Mouse (Mus musculus): ENCODE measurements around the gene Rsf1. TPM values are rescaled to one million over a fixed set of nuclear protein-coding genes. Genes with fewer than 3 reads are reported as not detected.

Rsf1 gene
- 11.3 and 11.6 TPM in 2 replicates for polyA plus RNA-seq (2015; fragmentation: Nextera tagmentation; extraction: Ambion mirVana)

DNA sequence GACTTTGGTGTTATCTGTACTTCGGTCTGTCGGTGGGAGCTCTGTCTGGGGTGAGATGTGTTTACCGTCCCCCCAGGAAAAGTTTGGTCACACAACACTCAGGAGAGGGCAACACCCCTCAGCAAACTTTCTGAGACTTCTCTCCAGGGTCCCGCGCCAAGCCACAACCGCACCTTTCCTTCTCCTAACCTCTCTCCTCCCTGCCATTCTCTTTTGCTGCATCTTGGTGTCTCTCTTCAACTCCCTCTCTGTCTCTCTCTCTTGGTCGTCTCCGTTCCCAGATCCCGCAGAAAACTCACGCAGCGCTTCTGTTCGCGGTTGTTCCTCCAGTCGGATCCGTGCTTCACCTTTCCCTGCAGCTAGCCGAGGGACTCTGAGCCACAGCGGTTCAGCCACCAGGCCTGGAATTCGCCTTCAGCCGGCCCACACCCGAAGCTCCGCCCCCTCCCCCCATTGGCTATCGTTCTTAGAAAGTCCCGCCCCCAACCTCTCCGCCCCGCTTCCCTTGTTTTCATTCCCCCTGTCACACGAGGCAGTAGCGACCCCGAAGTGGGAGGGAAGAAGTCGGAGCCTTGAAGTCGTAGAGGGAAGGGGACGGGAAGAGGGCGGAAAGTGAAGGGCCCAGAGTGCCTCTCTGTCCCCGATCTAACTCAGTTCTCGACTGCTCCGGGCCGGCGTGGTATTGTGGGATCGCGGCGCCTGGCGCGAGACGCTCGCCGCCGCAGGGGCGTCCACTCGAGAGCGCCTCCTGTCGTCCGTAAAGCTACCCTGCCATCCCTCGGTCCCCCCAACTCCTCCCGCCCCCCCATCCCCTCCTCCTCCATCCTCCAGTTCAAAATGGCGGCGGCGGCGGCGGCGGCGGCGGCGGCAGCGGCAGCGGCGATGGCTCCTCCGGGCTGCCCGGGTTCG lies at the start of gene Rsf1, which contains the start of gene Aamdc:
Gene Rsf1 (plus strand): TSS at position 823 of the 909 bp plus-strand sequence.
Gene Aamdc (minus strand): TSS at position 431 of the 909 bp plus-strand sequence.

DNA sequence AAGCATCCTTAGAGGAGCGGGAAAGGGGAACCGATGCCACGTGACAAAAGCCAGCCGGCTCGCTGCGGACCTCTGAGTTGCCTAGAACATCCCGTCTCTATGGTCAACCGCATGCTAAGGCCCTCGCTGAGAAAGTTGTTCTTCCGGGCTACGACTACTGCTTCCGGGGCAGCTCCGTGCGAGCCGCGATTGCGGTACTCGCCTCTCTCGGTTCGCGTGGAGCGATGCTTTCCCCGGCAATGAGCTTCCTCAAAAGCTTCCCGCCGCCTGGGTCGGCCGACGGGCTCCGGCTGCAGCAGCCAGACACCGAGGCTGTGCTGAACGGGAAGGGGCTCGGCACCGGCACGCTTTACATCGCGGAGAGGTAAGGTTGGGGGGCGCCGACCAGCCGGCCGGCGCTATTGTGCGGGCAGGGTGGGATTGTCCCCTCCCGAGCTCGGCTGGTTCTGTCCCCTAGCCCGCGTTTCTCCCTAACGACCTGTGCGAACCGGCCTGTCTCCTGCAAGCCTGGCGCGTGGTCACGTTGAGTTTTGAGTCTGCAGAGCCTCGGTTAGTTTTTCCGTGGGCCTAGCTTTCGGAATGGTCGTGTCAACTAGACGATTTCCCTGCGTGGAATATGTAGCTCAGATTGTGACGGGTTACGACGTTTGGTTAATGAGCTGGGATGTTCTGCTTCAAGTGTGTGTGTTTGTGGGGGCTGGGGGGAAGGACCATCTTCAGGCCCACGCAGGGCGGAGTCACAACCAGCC lies 117.0 kb downstream of the Rsf1 start, which contains the start of gene Clns1a:
Gene Clns1a (plus strand): TSS at position 129 of the 749 bp plus-strand sequence.

DNA sequence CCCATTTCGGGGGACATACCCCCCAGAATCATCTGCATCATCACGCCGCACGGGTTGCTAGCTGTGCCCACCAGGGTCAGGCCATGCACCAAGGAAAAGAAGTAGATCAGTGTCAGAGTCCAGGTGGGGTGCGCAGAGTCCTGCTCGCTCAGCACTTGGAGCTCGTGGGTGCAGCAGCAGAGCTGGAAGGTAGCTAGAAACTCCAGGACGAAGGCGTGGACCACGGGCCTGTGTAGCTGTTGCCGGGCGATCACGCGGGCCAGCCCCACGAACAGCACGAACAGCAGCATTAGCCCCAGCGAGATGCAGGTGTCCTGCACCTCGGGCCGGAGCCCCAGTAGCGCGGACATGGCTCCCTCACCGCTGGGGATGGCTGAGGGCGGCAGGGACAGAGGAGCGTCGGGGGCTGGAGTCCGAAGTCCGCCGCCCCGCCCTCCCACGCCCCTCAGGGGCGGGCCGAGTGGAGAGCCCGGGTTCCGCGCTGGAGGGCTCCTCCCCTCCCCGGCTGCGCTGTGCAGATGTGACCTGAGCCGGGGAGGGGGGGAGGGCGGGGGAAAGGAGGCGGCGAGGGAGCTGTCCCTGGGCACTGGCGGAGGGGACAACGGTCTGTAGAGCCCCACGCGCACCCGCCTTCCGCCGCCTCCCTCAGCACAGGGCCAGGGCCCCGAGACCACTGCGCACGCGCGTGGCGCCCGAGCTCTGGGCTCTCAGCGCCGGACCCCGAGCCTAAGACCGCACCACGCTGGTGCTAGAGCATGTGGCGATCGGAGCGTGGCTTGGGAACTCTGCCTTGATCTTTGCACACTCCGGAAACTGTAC lies 158.2 kb downstream of the Rsf1 start, which contains the start of gene Aqp11:
Gene Aqp11 (minus strand): TSS at position 652 of the 819 bp plus-strand sequence.

Other genes starting within 250 kb of the Rsf1 start
- gene Usp35, start 247.9 kb upstream of the Rsf1 start, polyA plus RNA-seq (2015; fragmentation: Nextera tagmentation; extraction: Ambion mirVana), result 0.59 and 0.73 TPM in 2 replicates
- 0.60 and 0.61 TPM in 2 replicates for gene Kctd21, start 247.6 kb upstream of the Rsf1 start, polyA plus RNA-seq (2015; fragmentation: Nextera tagmentation; extraction: Ambion mirVana)
- 25.1 and 26.3 TPM in 2 replicates for gene Alg8, start 208.3 kb upstream of the Rsf1 start, polyA plus RNA-seq (2015; fragmentation: Nextera tagmentation; extraction: Ambion mirVana)
- gene Ndufc2, start 179.9 kb upstream of the Rsf1 start, polyA plus RNA-seq (2015; fragmentation: Nextera tagmentation; extraction: Ambion mirVana), result 297 and 315 TPM in 2 replicates
- gene Thrsp, start 162.2 kb upstream of the Rsf1 start, polyA plus RNA-seq (2015; fragmentation: Nextera tagmentation; extraction: Ambion mirVana), result 1.3 and 1.6 TPM in 2 replicates
- 13.4 and 14.5 TPM in 2 replicates for gene Kctd14, start 128.6 kb upstream of the Rsf1 start, polyA plus RNA-seq (2015; fragmentation: Nextera tagmentation; extraction: Ambion mirVana)
- gene Ints4, start 98.9 kb upstream of the Rsf1 start, polyA plus RNA-seq (2015; fragmentation: Nextera tagmentation; extraction: Ambion mirVana), result 19.1 and 19.4 TPM in 2 replicates
- gene Aamdc, start 392 bp upstream of the Rsf1 start, polyA plus RNA-seq (2015; fragmentation: Nextera tagmentation; extraction: Ambion mirVana), result 24.4 and 27.5 TPM in 2 replicates
- 85.1 and 85.2 TPM in 2 replicates for gene Clns1a, start 116.7 kb downstream of the Rsf1 start, polyA plus RNA-seq (2015; fragmentation: Nextera tagmentation; extraction: Ambion mirVana)
- 7.5 and 8.1 TPM in 2 replicates for gene Aqp11, start 158.4 kb downstream of the Rsf1 start, polyA plus RNA-seq (2015; fragmentation: Nextera tagmentation; extraction: Ambion mirVana)
- gene Pak1, start 208.7 kb downstream of the Rsf1 start, polyA plus RNA-seq (2015; fragmentation: Nextera tagmentation; extraction: Ambion mirVana), result 8.1 and 9.6 TPM in 2 replicates